ENCODE assay signal across 13 mouse cellular contexts in the genomic region with DNA sequence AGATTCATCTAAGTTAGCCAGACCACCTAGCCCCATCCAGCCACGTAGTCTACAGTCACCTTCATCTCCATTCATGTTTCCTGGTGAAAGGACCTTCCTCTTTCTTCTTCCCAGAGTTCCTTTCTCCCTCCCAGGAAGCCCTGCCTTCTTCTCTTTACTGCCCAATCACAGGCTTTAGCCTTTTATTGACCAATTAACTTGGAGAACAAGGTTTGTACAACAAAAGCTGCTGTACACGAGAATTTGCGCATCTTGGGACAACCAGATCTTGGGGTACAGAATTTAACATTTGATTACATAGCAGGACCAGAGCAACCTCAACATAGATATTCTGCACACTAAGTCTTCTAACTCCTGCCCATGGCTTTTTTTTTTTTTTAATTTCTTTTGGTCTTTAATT.
"Had no signal": no experiment of that assay in that cellular context is flagged by ENCODE, and none has a peak within 500 bp of the region (broad histone marks: within the 10 kb centered on the region; RNA-seq: fewer than 3 reads in every experiment).

No protein-coding gene starts in this region.

- H3K27me3 ChIP-seq: kidney, embryonic 15.5 days; liver, embryonic 13.5 days; neural tube, embryonic 13.5 days had no signal

- DNase-seq: kidney, adult 8-10 months; kidney, postnatal 10 days; kidney, postnatal 36 days; layer of hippocampus, adult 9-11 months; liver, embryonic 13.5 days; lung, adult 2 months; lung, postnatal 14 days; lung, postnatal 4 days; midbrain, embryonic 14.5 days; thymus, adult 18-20 months; thymus, postnatal 36 days had no signal

- H3K36me3 ChIP-seq: kidney, embryonic 15.5 days; liver, embryonic 13.5 days; neural tube, embryonic 13.5 days had no signal

- H3K9me3 ChIP-seq: kidney, embryonic 15.5 days; liver, embryonic 13.5 days; neural tube, embryonic 13.5 days had no signal

- H3K9ac ChIP-seq: kidney, embryonic 15.5 days; liver, embryonic 13.5 days; neural tube, embryonic 13.5 days had no signal

- H3K27ac ChIP-seq: kidney, embryonic 15.5 days; liver, embryonic 13.5 days; neural tube, embryonic 13.5 days had no signal

- H3K4me1 ChIP-seq: liver, embryonic 13.5 days had no signal

- H3K4me3 ChIP-seq: kidney, embryonic 15.5 days; liver, embryonic 13.5 days; neural tube, embryonic 13.5 days had no signal
